Mouse (Mus musculus) thymus, postnatal 4 days (tissue): ENCODE results near the gene Mn1.

Experiments
- DNase-seq: peaks from one replicate; pipeline ENCODE4 v3.0.0; 2021

Gene Mn1

GRCm38 (mm10) chr5:111416591-111417374, at the start of gene Mn1:
TSS of gene Mn1 (plus strand) at chr5:111417362.
- DNase-seq = peak; percentile 83

GRCm38 (mm10) chr5:111367937-111368517, 49.1 kb upstream of the Mn1 start:
- no peak for DNase-seq

- DNase-seq = no peak
Measured at GRCm38 (mm10) chr5:111368576-111368975, 48.6 kb upstream of the Mn1 start.

- no peak for DNase-seq
Measured at GRCm38 (mm10) chr5:111375616-111376015, 41.5 kb upstream of the Mn1 start.

GRCm38 (mm10) chr5:111376276-111377020, 40.7 kb upstream of the Mn1 start:
- no peak for DNase-seq

- no peak for DNase-seq
Measured at GRCm38 (mm10) chr5:111378126-111378993, 38.8 kb upstream of the Mn1 start.

GRCm38 (mm10) chr5:111383335-111383734, 33.8 kb upstream of the Mn1 start:
- no peak for DNase-seq

- no peak for DNase-seq
Measured at GRCm38 (mm10) chr5:111390911-111391310, 26.3 kb upstream of the Mn1 start.

- DNase-seq = no peak
Measured at GRCm38 (mm10) chr5:111391485-111391884, 25.7 kb upstream of the Mn1 start.

GRCm38 (mm10) chr5:111393346-111394197, 23.6 kb upstream of the Mn1 start:
- peak; percentile 23 for DNase-seq

GRCm38 (mm10) chr5:111394198-111395053, 22.7 kb upstream of the Mn1 start:
- no peak for DNase-seq

GRCm38 (mm10) chr5:111395771-111396170, 21.4 kb upstream of the Mn1 start:
- DNase-seq = no peak

- DNase-seq = no peak
Measured at GRCm38 (mm10) chr5:111396199-111396598, 21.0 kb upstream of the Mn1 start.

- DNase-seq = no peak
Measured at GRCm38 (mm10) chr5:111398471-111398870, 18.7 kb upstream of the Mn1 start.

GRCm38 (mm10) chr5:111399271-111399670, 17.9 kb upstream of the Mn1 start:
- no peak for DNase-seq

GRCm38 (mm10) chr5:111401879-111402650, 15.1 kb upstream of the Mn1 start:
- no peak for DNase-seq

GRCm38 (mm10) chr5:111402651-111402996, 14.5 kb upstream of the Mn1 start:
- DNase-seq = no peak

- no peak for DNase-seq
Measured at GRCm38 (mm10) chr5:111404721-111405120, 12.4 kb upstream of the Mn1 start.

- peak; percentile 31 for DNase-seq
Measured at GRCm38 (mm10) chr5:111408470-111409105, 8.6 kb upstream of the Mn1 start.
